11 mouse cellular contexts compared by ENCODE assay signal in the genomic region with DNA sequence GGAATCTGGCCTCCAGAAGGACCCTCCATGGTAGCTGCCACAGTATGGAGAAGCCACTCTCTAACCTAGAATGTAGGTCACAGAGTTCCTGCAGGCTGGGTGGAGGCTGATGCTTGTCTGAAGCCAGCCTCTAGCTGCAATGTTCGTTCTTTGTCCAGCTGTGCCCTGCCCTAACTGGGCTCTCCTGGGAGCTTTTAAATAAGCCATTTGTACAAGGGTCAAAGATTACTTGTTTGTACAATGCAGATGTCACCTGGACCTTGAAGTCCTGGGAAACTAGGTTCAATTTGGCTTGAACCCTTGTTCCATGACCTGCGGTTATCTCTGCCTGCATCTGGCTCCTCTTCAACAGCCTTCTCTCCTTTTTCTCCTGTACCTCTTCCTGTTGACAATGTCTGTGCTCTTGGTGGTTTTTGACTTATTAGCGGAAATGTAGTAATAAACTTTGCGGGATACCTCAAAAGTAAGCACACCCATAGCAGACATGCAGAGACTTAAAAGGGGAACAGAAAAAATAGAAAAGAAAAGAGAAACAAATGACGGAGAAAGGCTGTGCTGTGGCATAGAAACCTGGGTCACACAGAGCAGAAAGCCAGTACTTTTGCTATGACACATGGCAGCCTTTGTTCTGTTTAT.
DNase-seq lines count a peak whose midpoint lies in the region; ATAC-seq and TF ChIP-seq lines count a peak whose summit lies in the region.
"Had no signal": no experiment of that assay in that cellular context is flagged by ENCODE, and none has a peak within 500 bp of the region (broad histone marks: within the 10 kb centered on the region; RNA-seq: fewer than 3 reads in every experiment).

No protein-coding gene starts in this region.

- no peak overlapping the region for H3K4me2 ChIP-seq in hindbrain, postnatal 0 days (ENCODE audit: low read depth, low read length)
- H3K4me2 ChIP-seq: hindbrain, embryonic 14.5 days; limb, embryonic 15.5 days had no signal

- no peaks in the 10 kb centered on the region for H3K27me3 ChIP-seq in hindbrain, postnatal 0 days (ENCODE audit: insufficient read depth, low read length)
- H3K27me3 ChIP-seq: limb, embryonic 15.5 days had no signal

- 82% methylated on average over 5 of the region's 5 CpGs for WGBS in hindbrain, postnatal 0 days

- DNase-seq in adrenal gland, postnatal 10 days = peak; percentile 36
- DNase-seq in adrenal gland, adult 18-20 months (ENCODE audit: low spot score in 2 of 2) = no peak
- DNase-seq in B cell, adult 2 months = peak; percentile 60 to 64
- DNase-seq in kidney, adult 8-10 months = peak; percentile 43 to 44
- DNase-seq in ovary, postnatal 36 days (ENCODE audit: low spot score) = no peak
- DNase-seq in hindbrain, postnatal 0 days (ENCODE audit: low spot score) = no peak
- DNase-seq in left cerebral cortex, adult 18-20 months (ENCODE audit: low spot score in 2 of 2) = no peak
- DNase-seq: right cerebral cortex, adult 18-20 months had no signal

- no peak overlapping the region for H3K27ac ChIP-seq in hindbrain, postnatal 0 days
- H3K27ac ChIP-seq: hindbrain, embryonic 14.5 days; limb, embryonic 15.5 days had no signal

- peak; percentile 75 for ATAC-seq in neutrophil, adult 5-6 weeks (ENCODE audit: extremely low read depth, insufficient number of reproducible peaks, low FRiP score, poor library complexity, severe bottlenecking)
- no peak for ATAC-seq in hindbrain, postnatal 0 days

- H3K4me1 ChIP-seq in hindbrain, postnatal 0 days (ENCODE audit: insufficient read depth, low read length) = no peaks in the 10 kb centered on the region; the same call in 1 of the 2 replicates
- H3K4me1 ChIP-seq: limb, embryonic 15.5 days had no signal

- H3K9ac ChIP-seq in hindbrain, postnatal 0 days (replicated peaks; ENCODE audit: low read length) = no peak overlapping the region
- H3K9ac ChIP-seq: hindbrain, embryonic 14.5 days; limb, embryonic 15.5 days had no signal

- no peak overlapping the region for H3K4me3 ChIP-seq in hindbrain, postnatal 0 days (ENCODE audit: low read length)
- H3K4me3 ChIP-seq: limb, embryonic 15.5 days had no signal

- H3K36me3 ChIP-seq in hindbrain, postnatal 0 days (ENCODE audit: insufficient read depth, low read length) = no peaks in the 10 kb centered on the region
- H3K36me3 ChIP-seq: limb, embryonic 15.5 days had no signal

- TF ChIP-seq CTCF in hindbrain, postnatal 0 days (IDR thresholded peaks at IDR 0.05; ENCODE audit: low read depth) = no peak

- H3K9me3 ChIP-seq in hindbrain, postnatal 0 days (ENCODE audit: low read length) = no peaks in the 10 kb centered on the region
- H3K9me3 ChIP-seq: limb, embryonic 15.5 days had no signal

Comparison
In these comparisons a context has a peak if more than half of its experiments do, and no peak if none do; other contexts are left out.
1. DNase-seq: peak in adrenal gland, postnatal 10 days (single experiment), B cell, adult 2 months (2 of 2) and kidney, adult 8-10 months (2 of 2); none in adrenal gland, adult 18-20 months (0 of 2), ovary, postnatal 36 days (single experiment), hindbrain, postnatal 0 days (single experiment) and left cerebral cortex, adult 18-20 months (0 of 2).